Mouse (Mus musculus): ENCODE results near the gene Glb1l3. TPM values are rescaled to one million over a fixed set of nuclear protein-coding genes. Genes with fewer than 3 reads are reported as not detected.

Glb1l3 gene
- polyA plus RNA-seq, 1 experiment from 2014 or later: not detected

GRCm38 (mm10) chr9:26798205-26798604 is 62.5 kb downstream of the Glb1l3 start:
- WGBS: 81% methylated on average over 3 of the region's 3 CpGs
- DNase-seq (ENCODE audit: low spot score): no peak
- no peaks in the 10 kb centered on the region for H3K36me3 ChIP-seq (ENCODE audit: control insufficient read depth, insufficient read depth, low read length)
- no peaks in the 10 kb centered on the region for H3K9me3 ChIP-seq (ENCODE audit: control insufficient read depth, low read length)
- H3K4me3 ChIP-seq (ENCODE audit: low read depth, low read length): no peak overlapping the region
- H3K4me1 ChIP-seq (replicated peaks; ENCODE audit: control insufficient read depth, insufficient read depth, low read length): no peaks in the 10 kb centered on the region
- H3K27me3 ChIP-seq (replicated peaks; ENCODE audit: control insufficient read depth, insufficient read depth, low read length): no peaks in the 10 kb centered on the region
- no peak overlapping the region for H3K27ac ChIP-seq (ENCODE audit: low read depth, low read length)
- no peak for ATAC-seq (replicated peaks; ENCODE audit: low FRiP score)
- H3K4me2 ChIP-seq: no peak overlapping the region
- no peak overlapping the region for H3K9ac ChIP-seq (ENCODE audit: low read depth, low read length)

GRCm38 (mm10) chr9:26792829-26793228 is 67.9 kb downstream of the Glb1l3 start:
- H3K9ac ChIP-seq (ENCODE audit: low read depth, low read length): no peak overlapping the region
- WGBS: 66% methylated on average over 3 of the region's 3 CpGs
- ATAC-seq (replicated peaks; ENCODE audit: low FRiP score): no peak

DNA sequence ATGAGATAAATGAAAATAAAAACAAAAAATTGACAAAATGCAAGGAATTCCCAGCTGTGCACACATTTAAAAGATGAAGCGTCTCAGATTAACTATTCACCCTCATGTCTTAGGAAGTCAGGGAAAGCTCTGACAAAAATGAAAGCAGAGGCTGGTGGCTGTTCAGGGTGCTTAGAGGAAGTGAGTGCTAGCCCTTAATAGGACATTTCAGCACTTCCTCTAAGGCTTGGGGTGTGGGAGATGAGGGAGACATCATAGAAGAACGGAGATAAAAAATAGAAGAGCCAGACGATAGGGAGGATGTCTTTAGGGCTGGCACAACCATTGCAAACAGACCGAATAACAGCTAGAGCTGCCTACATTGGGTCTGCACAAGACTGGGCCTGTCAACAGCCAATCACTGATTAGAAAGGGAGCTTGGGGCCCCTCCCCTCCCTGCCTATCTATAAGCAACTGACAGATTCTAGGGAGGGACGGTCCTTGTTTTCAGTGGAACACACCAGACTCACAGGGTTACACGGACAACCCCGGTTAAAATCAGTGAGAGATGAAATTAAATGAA is 77.2 kb downstream of the Glb1l3 start:
- H3K4me1 ChIP-seq (replicated peaks; ENCODE audit: control insufficient read depth, insufficient read depth, low read length): no peaks in the 10 kb centered on the region
- no peak overlapping the region for H3K27ac ChIP-seq (ENCODE audit: low read depth, low read length)
- H3K9me3 ChIP-seq (ENCODE audit: control insufficient read depth, low read length): no peaks in the 10 kb centered on the region
- H3K36me3 ChIP-seq (ENCODE audit: control insufficient read depth, insufficient read depth, low read length): no peaks in the 10 kb centered on the region
- WGBS: 44% methylated on average over 7 of the region's 7 CpGs
- H3K4me3 ChIP-seq (ENCODE audit: low read depth, low read length): no peak overlapping the region
- H3K27me3 ChIP-seq (replicated peaks; ENCODE audit: control insufficient read depth, insufficient read depth, low read length): no peaks in the 10 kb centered on the region
- DNase-seq (ENCODE audit: low spot score) (no peak), ATAC-seq (replicated peaks; ENCODE audit: low FRiP score) (peak; percentile 71)
- peak overlapping the region; percentile 34; the same call in 1 of the 2 replicates for H3K4me2 ChIP-seq
- no peak overlapping the region for H3K9ac ChIP-seq (ENCODE audit: low read depth, low read length)

More at GRCm38 (mm10) chr9:26792829-26793228, 67.9 kb downstream of the Glb1l3 start:
- Histone ChIP-seq H3K4me2 (no peak overlapping the region), H3K36me3 (ENCODE audit: control insufficient read depth, insufficient read depth, low read length) (no peaks in the 10 kb centered on the region), H3K27ac (ENCODE audit: low read depth, low read length) (no peak overlapping the region), H3K9me3 (ENCODE audit: control insufficient read depth, low read length) (no peaks in the 10 kb centered on the region), H3K4me1 (replicated peaks; ENCODE audit: control insufficient read depth, insufficient read depth, low read length) (no peaks in the 10 kb centered on the region), H3K27me3 (replicated peaks; ENCODE audit: control insufficient read depth, insufficient read depth, low read length) (no peaks in the 10 kb centered on the region), H3K4me3 (ENCODE audit: low read depth, low read length) (no peak overlapping the region)
- DNase-seq (ENCODE audit: low spot score): no peak

- Histone ChIP-seq H3K4me3 (ENCODE audit: low read depth, low read length) (no peak overlapping the region), H3K9me3 (ENCODE audit: control insufficient read depth, low read length) (no peaks in the 10 kb centered on the region), H3K9ac (ENCODE audit: low read depth, low read length) (no peak overlapping the region), H3K36me3 (ENCODE audit: control insufficient read depth, insufficient read depth, low read length) (no peaks in the 10 kb centered on the region), H3K4me1 (replicated peaks; ENCODE audit: control insufficient read depth, insufficient read depth, low read length) (no peaks in the 10 kb centered on the region), H3K4me2 (no peak overlapping the region), H3K27me3 (replicated peaks; ENCODE audit: control insufficient read depth, insufficient read depth, low read length) (no peaks in the 10 kb centered on the region), H3K27ac (ENCODE audit: low read depth, low read length) (no peak overlapping the region)
- WGBS: 79% methylated on average over 7 of the region's 7 CpGs
- no peak for ATAC-seq (replicated peaks; ENCODE audit: low FRiP score)
- DNase-seq (ENCODE audit: low spot score): no peak
These were observed 82.3 kb downstream of the Glb1l3 start for GRCm38 (mm10) chr9:26778421-26778820.

DNA sequence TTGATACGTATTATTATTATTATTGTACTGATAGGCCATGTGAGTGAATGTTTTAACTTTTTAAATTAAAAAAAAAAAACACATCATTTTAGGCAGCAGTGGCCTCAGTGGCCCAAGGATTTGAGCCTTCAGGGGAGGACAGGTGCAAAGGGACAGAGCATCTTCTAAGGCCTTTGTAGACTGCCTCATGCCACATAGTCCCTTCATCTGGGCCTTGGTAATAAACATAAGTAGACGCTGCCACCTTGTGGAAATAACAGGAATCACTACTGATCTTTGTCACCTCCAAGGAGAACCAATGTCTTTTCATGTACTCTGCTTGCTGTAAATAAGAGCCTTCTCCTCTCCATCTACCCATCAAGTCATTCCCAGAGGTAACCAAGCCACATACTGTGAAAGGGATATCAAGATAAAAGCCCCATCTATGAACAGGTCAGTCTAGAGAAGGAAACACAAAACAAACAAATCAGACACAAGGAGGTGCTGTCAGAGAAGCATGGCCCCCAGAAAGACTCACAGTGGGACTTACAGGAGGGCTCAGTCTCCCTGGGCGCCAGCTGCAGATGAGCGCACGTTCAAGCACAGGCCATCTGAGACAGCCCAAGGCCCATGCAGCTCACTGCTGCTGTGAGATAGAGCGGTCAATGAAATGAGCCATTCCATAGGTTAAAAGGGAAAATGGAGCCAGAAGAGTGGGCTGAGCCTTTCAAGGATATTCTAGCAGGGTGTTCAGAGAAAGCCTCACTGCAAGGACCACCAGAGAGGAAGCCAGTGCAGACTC is 84.4 kb downstream of the Glb1l3 start:
- Histone ChIP-seq H3K36me3 (ENCODE audit: control insufficient read depth, insufficient read depth, low read length) (no peaks in the 10 kb centered on the region), H3K9ac (ENCODE audit: low read depth, low read length) (no peak overlapping the region), H3K4me1 (replicated peaks; ENCODE audit: control insufficient read depth, insufficient read depth, low read length) (no peaks in the 10 kb centered on the region), H3K27me3 (replicated peaks; ENCODE audit: control insufficient read depth, insufficient read depth, low read length) (no peaks in the 10 kb centered on the region), H3K4me3 (ENCODE audit: low read depth, low read length) (no peak overlapping the region), H3K9me3 (ENCODE audit: control insufficient read depth, low read length) (no peaks in the 10 kb centered on the region), H3K4me2 (no peak overlapping the region), H3K27ac (ENCODE audit: low read depth, low read length) (no peak overlapping the region)
- no peak for DNase-seq (ENCODE audit: low spot score)
- 62% methylated on average over 6 of the region's 6 CpGs for WGBS
- ATAC-seq (replicated peaks; ENCODE audit: low FRiP score): no peak

DNA sequence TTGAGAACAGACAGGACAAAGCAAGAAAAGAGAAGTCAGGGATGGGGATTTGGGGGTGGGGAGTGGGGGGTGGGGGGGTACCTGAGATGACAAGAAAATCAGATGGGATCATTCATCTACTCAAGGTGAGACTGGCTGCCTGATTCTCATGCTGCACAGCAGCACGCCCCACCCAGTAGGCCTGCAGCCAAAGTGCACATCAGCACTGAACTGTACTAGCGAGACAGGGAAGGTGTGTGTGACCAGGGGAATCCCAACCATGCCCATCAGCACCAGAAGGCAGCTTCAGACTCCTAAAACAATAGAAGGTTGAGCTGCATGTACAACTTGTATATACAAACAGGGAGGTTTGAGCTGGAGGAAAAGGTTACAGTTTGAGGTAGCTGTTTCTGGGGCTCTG is 85.0 kb downstream of the Glb1l3 start:
- no peaks in the 10 kb centered on the region for H3K27me3 ChIP-seq (replicated peaks; ENCODE audit: control insufficient read depth, insufficient read depth, low read length)
- no peak for DNase-seq (ENCODE audit: low spot score)
- H3K27ac ChIP-seq (ENCODE audit: low read depth, low read length): no peak overlapping the region
- no peaks in the 10 kb centered on the region for H3K9me3 ChIP-seq (ENCODE audit: control insufficient read depth, low read length)
- H3K9ac ChIP-seq (ENCODE audit: low read depth, low read length): no peak overlapping the region
- H3K4me3 ChIP-seq (ENCODE audit: low read depth, low read length): no peak overlapping the region
- no peaks in the 10 kb centered on the region for H3K4me1 ChIP-seq (replicated peaks; ENCODE audit: control insufficient read depth, insufficient read depth, low read length)
- H3K4me2 ChIP-seq: no peak overlapping the region
- no peak for ATAC-seq (replicated peaks; ENCODE audit: low FRiP score)
- 71% methylated on average over 2 of the region's 2 CpGs for WGBS
- no peaks in the 10 kb centered on the region for H3K36me3 ChIP-seq (ENCODE audit: control insufficient read depth, insufficient read depth, low read length)

GRCm38 (mm10) chr9:26768181-26768580 is 92.5 kb downstream of the Glb1l3 start:
- Histone ChIP-seq H3K9me3 (ENCODE audit: control insufficient read depth, low read length) (no peaks in the 10 kb centered on the region), H3K27ac (ENCODE audit: low read depth, low read length) (no peak overlapping the region), H3K4me3 (ENCODE audit: low read depth, low read length) (no peak overlapping the region), H3K4me2 (no peak overlapping the region), H3K27me3 (replicated peaks; ENCODE audit: control insufficient read depth, insufficient read depth, low read length) (no peaks in the 10 kb centered on the region), H3K36me3 (ENCODE audit: control insufficient read depth, insufficient read depth, low read length) (no peaks in the 10 kb centered on the region), H3K9ac (ENCODE audit: low read depth, low read length) (no peak overlapping the region), H3K4me1 (replicated peaks; ENCODE audit: control insufficient read depth, insufficient read depth, low read length) (no peaks in the 10 kb centered on the region)
- no peak for DNase-seq (ENCODE audit: low spot score)
- ATAC-seq (replicated peaks; ENCODE audit: low FRiP score): no peak
- 74% methylated on average over 3 of the region's 3 CpGs for WGBS

Measured in liver, embryonic 11.5 days (tissue).